Mouse (Mus musculus) MEL (cell line): ENCODE data around the gene Card10.

ENCODE experiments used
- CTCF ChIP-seq, 3 experiments: IDR thresholded peaks in 2 of 3; conservative IDR thresholded peaks in 1 of 3; 2 replicates each; pipeline ENCODE4 v1.5.1; 2011 to 2012; ENCODE audit warnings: low read length in 3 of 3, low read depth in 2 of 3, mild to moderate bottlenecking in 2 of 3, improper control_type of control experiment in 1 of 3, inconsistent platforms in 1 of 3, mixed read lengths in 1 of 3, moderate library complexity in 1 of 3; ENCODE audit not compliant: control insufficient read depth in 1 of 3, insufficient read depth in 1 of 3, poor library complexity in 1 of 3, severe bottlenecking in 1 of 3
- EP300 ChIP-seq, 2 experiments: IDR thresholded peaks; 2 replicates each; pipeline ENCODE4 v1.6.1; 2011; ENCODE audit warnings: improper control_type of control experiment in 2 of 2, low read length in 2 of 2, low read depth in 1 of 2, mild to moderate bottlenecking in 1 of 2
- GATA1 ChIP-seq: IDR thresholded peaks from 2 replicates; pipeline ENCODE4 v1.6.1; 2011; ENCODE audit warnings: low read depth, low read length, improper control_type of control experiment
- MAX ChIP-seq: IDR thresholded peaks from 2 replicates; pipeline ENCODE4 v1.6.1; 2011; ENCODE audit warnings: low read length, improper control_type of control experiment
- MYC ChIP-seq: IDR thresholded peaks from 2 replicates; pipeline ENCODE4 v1.6.1; 2011; ENCODE audit warnings: low read depth, mild to moderate bottlenecking, low read length, improper control_type of control experiment, moderate library complexity
- NRF1 ChIP-seq: IDR thresholded peaks from 2 replicates; pipeline ENCODE4 v1.6.1; 2014; ENCODE audit warnings: low read depth, mild to moderate bottlenecking, inconsistent platforms, low read length, improper control_type of control experiment, moderate library complexity; ENCODE audit not compliant: poor library complexity, insufficient read depth, severe bottlenecking
- POLR2A ChIP-seq, 2 experiments: IDR thresholded peaks; 2 replicates each; pipeline ENCODE4 v1.6.1; 2011 to 2012; ENCODE audit warnings: low read length in 2 of 2, mild to moderate bottlenecking in 2 of 2, control low read depth in 1 of 2, improper control_type of control experiment in 1 of 2, low read depth in 1 of 2, moderate library complexity in 1 of 2; ENCODE audit not compliant: control insufficient read depth in 1 of 2, insufficient read depth in 1 of 2, poor library complexity in 1 of 2
- UBTF ChIP-seq: IDR thresholded peaks from 2 replicates; pipeline ENCODE4 v1.6.1; 2012; ENCODE audit warnings: low read depth, mild to moderate bottlenecking, inconsistent platforms, low read length, improper control_type of control experiment, moderate library complexity, borderline replicate concordance; ENCODE audit not compliant: insufficient read depth
- ZNF384 ChIP-seq: IDR thresholded peaks from 2 replicates; pipeline ENCODE4 v1.6.1; 2012; ENCODE audit warnings: low read depth, mild to moderate bottlenecking, inconsistent platforms, low read length, improper control_type of control experiment

- TF ChIP-seq POLR2A (IDR thresholded peaks at IDR 0.05; ENCODE audit: control insufficient read depth in 1 of 2, insufficient read depth in 1 of 2, low read depth in 1 of 2, low read length in 2 of 2, poor library complexity in 1 of 2) (no peak), UBTF (no peak), CTCF (IDR thresholded peaks at IDR 0.05 in 2 of 3, conservative IDR thresholded peaks at IDR 0.05 in 1 of 3; ENCODE audit: control insufficient read depth in 1 of 3, insufficient read depth in 1 of 3, low read depth in 2 of 3, low read length in 3 of 3, poor library complexity in 1 of 3, severe bottlenecking in 1 of 3) (no peak), GATA1 (no peak), EP300 (IDR thresholded peaks at IDR 0.05; ENCODE audit: low read depth in 1 of 2, low read length in 2 of 2) (no peak), ZNF384 (no peak), NRF1 (no peak), MYC (no peak), MAX (no peak)
Measured at GRCm38 (mm10) chr15:78805351-78805750, 2.5 kb upstream of the Card10 start.
